Mouse (Mus musculus): Measurements from ENCODE around the gene Mrgpra6.

The Mrgpra6 gene

GRCm38 (mm10) chr7:47204830-47205229, at the start of gene Mrgpra6:
Gene Mrgpra6 (minus strand): TSS chr7:47204920.
- DNase-seq (ENCODE audit: low spot score in 2 of 2) = no peak

DNA sequence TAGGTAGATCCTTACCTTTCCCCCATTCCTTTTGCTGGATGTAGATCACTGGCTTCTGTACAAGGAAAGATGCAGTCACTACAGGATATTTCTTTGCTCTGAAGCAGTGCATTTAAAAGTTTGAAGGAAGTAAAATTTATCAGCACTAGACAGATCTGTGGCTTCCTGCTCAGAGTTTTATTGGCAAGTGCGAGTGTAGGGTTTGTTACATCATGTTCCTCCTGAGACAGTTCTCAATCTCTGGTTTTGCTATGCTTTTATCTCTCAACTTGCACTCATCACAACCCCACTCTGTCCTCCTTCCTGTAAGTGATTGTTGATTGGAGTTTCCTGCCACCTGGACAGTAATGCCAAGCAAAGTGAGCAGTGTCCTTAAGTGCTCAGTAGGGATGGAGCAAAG, 48.0 kb upstream of the Mrgpra6 start, which contains the start of gene Mrgpra9:
Mrgpra9 (minus strand) TSS at position 79 of the 400 bp plus-strand sequence.
- no peak for DNase-seq (ENCODE audit: low spot score in 2 of 2)

DNA sequence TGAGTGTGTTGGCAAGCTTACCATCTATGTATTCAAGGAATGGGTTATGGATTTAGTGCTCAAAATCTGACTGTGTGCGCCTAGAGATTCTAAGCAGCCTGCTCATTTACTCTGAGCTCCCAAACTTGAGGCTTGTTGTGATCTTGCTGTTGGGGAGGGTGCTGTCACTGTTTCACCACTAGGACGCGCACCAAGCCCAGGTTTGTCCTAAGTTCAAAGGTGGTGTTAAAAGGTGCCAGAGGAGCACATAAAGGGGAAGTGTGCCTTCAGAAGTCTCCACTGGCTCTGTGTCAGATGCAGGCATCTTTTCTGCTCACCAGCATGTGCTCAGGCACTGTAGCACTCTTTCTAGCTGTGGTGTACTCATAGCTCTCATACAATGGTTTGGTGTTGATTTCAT, 39.9 kb upstream of the Mrgpra6 start:
- DNase-seq (ENCODE audit: low spot score in 2 of 2) = peak; percentile 17 to 68

- no peak for DNase-seq (ENCODE audit: low spot score in 2 of 2)
These were observed 9.4 kb downstream of the Mrgpra6 start for GRCm38 (mm10) chr7:47195271-47195670.

GRCm38 (mm10) chr7:47170814-47171213, 33.9 kb downstream of the Mrgpra6 start:
- no peak for DNase-seq (ENCODE audit: low spot score in 2 of 2)

DNA sequence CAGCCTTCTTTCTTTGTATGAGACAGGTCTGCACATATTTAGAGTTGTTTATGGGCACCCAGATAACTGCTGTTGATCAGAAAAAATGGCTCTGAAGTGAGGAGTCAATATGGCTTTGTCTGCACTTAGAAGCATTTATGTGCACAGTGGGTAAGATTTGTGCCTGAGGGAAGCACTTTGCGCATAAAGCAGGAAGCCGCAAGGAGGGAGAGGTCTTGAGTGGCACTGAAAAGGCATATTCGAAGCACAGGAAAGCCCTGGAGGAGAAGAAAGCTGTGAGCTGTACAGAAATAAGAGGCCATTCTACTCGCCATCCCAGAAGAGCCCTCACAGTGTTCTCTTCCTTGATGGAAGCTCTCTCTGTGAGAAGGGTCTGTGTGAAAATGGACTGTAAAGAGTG, 39.7 kb downstream of the Mrgpra6 start:
- peak in 1 of 2 experiments; percentile 30 for DNase-seq (ENCODE audit: low spot score in 2 of 2)

- no peak for DNase-seq (ENCODE audit: low spot score in 2 of 2)
These were observed 41.5 kb downstream of the Mrgpra6 start for GRCm38 (mm10) chr7:47163203-47163602.

DNA sequence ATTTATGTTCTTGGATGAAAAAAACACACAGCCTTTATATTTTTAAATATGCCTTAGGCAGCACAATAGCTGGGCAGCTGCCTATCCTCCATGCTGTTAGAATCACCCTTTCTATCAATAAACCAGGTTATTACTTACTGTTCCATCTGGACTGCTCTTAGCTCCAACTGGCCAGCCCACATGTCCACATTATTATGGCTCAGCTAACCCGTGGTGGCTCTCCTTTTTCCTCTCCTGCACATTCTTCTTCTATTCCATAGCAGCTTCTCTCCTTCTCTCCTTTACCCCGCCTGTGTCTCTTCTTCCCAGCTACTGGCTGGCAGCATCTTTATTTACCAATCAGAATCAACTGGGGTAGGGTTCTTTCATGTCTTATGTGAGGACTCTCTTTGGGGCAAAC, 46.3 kb downstream of the Mrgpra6 start:
- peak in 1 of 2 experiments; percentile 43 for DNase-seq (ENCODE audit: low spot score in 2 of 2)

GRCm38 (mm10) chr7:47157743-47158142, 47.0 kb downstream of the Mrgpra6 start:
- DNase-seq (ENCODE audit: low spot score in 2 of 2) = peak in 1 of 2 experiments; percentile 59

- peak in 1 of 2 experiments; percentile 4 for DNase-seq (ENCODE audit: low spot score in 2 of 2)
These were observed 48.9 kb downstream of the Mrgpra6 start for GRCm38 (mm10) chr7:47155849-47156248.

DNA sequence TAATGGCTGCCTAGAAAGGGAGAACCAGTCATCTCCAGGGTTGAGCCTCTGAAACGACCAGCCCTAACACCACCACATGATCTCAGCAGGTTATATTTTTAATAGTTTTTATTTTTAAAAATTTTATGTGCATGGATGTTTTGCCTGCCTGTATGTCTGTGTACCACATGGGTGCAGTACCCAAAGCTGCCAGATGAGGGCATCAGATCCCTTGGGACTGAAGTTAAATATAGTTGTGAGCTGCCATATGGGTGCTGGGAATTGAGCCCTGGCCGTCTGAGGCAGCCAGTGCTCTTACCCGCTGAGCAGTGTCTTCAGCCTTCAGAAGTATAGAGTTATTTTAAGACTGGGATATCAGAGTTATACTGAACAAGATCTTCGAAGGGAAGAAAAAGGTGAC, 49.3 kb downstream of the Mrgpra6 start:
- DNase-seq (ENCODE audit: low spot score in 2 of 2) = peak in 1 of 2 experiments; percentile 62

GRCm38 (mm10) chr7:47150420-47151061, 54.2 kb downstream of the Mrgpra6 start:
- peak in 1 of 2 experiments; percentile 24 for DNase-seq (ENCODE audit: low spot score in 2 of 2)

DNA sequence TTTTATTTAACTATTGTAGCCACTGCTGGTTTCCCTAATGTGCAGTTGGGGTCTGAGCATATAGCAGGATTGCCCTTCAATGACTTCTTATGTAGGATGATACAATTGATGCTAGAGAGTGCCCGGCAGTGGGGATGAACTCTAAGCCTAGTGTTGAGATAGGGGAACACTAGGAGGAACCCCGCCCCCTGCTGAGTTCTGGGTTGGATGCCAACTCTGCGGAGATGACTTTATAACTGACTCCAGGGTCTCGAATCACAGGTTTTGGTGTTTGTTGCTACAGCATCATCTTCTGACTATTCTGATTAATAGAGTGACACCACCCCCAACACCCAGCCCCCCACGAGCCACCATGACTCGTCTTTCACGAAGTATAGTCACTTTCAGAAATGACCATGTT, 56.4 kb downstream of the Mrgpra6 start:
- no peak for DNase-seq (ENCODE audit: low spot score in 2 of 2)

DNA sequence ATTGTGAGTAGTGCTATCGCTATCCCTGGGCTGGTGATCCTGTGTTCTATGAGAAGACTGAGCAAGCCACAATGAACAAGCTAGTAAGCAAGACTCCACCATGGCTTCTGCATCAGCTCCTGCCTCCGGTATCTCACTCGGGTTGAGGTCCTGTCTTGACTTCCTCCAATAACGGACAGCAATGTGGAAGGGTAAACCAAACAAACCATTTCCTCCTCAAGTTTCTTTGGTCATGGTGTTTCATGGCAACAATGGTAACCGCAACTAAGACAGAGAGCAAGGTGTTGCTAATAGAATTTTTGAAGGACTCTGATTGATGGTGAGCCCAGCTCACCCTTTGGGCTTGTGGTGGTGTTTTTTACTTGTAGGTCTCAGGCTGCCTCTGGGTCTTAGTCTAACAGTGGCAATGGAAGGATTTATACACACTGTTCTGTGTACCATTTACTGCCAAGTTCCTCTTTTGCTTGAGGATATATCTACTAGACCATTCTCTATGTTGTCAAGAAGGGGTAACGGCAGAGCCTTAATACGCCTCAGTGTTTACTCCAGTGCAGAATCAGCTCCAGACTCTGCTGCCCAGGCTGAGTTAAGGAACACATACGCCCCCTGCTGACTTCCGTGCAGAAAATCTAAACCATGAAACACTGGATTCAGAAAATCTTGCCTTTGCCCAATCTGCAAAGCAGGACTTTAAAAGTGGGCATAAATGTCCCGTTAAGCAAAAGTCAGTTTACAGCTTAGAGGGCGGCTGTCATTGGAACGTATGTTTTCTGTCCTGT, 58.5 kb downstream of the Mrgpra6 start:
- peak; percentile 26 to 71 for DNase-seq (ENCODE audit: low spot score in 2 of 2)

- no peak for DNase-seq (ENCODE audit: low spot score in 2 of 2)
These were observed 60.4 kb downstream of the Mrgpra6 start for GRCm38 (mm10) chr7:47144299-47144698.

GRCm38 (mm10) chr7:47139823-47140325, 64.8 kb downstream of the Mrgpra6 start:
- DNase-seq (ENCODE audit: low spot score in 2 of 2) = no peak
